Mouse (Mus musculus) G1E (cell line): ENCODE data around the gene Trappc10. TPM values are rescaled to one million over a fixed set of nuclear protein-coding genes. Genes with fewer than 3 reads are reported as not detected.

Source experiments
- ATAC-seq: 2 replicates; pipeline ENCODE4 v1.8.0; 2016; ENCODE audit warnings: mild to moderate bottlenecking; ENCODE audit not compliant: insufficient number of reproducible peaks, poor library complexity, low FRiP score, severe bottlenecking; ENCODE audit errors: extremely low read depth
- DNase-seq: peaks from one replicate; pipeline ENCODE4 v3.0.0; 2012; ENCODE audit warnings: low spot score
- H3K27me3 ChIP-seq: 2 replicates; pipeline ENCODE4 v1.6.1; 2012; ENCODE audit warnings: mild to moderate bottlenecking, low read length, inconsistent platforms; ENCODE audit not compliant: insufficient read depth
- H3K36me3 ChIP-seq: replicated peaks from 2 replicates; pipeline ENCODE3; 2012; ENCODE audit warnings: mild to moderate bottlenecking, inconsistent platforms
- H3K4me1 ChIP-seq: 2 replicates; pipeline ENCODE4 v1.6.1; 2012; ENCODE audit warnings: low read depth, low read length, inconsistent platforms, mixed read lengths; ENCODE audit not compliant: insufficient read depth
- H3K4me3 ChIP-seq: 2 replicates; pipeline ENCODE4 v1.5.1; 2012; ENCODE audit warnings: low read depth, mild to moderate bottlenecking, inconsistent platforms, low read length, moderate library complexity, mixed read lengths
- H3K9me3 ChIP-seq: replicated peaks from 2 replicates; pipeline ENCODE4 v1.6.1; 2012; ENCODE audit warnings: inconsistent platforms
- CTCF ChIP-seq: IDR thresholded peaks from 2 replicates; pipeline ENCODE4 v1.5.1; 2012; ENCODE audit warnings: low read depth, low read length, inconsistent platforms, mixed read lengths
- GATA1 ChIP-seq: IDR thresholded peaks from 2 replicates; pipeline ENCODE4 v1.6.1; 2012; ENCODE audit warnings: borderline replicate concordance, low read length, inconsistent platforms, mixed read lengths
- GATA2 ChIP-seq: IDR thresholded peaks from 2 replicates; pipeline ENCODE4 v1.6.1; 2012; ENCODE audit warnings: low read depth, low read length, inconsistent platforms, borderline replicate concordance
- POLR2AphosphoS5 ChIP-seq: IDR thresholded peaks from 2 replicates; pipeline ENCODE4 v1.6.1; 2012; ENCODE audit warnings: low read depth, low read length, inconsistent platforms; ENCODE audit not compliant: insufficient replicate concordance
- TAL1 ChIP-seq: conservative IDR thresholded peaks from 2 replicates; pipeline ENCODE4 v1.6.1; 2012; ENCODE audit warnings: low read depth, low read length, inconsistent platforms, mixed read lengths
- polyA plus RNA-seq: library from polyadenylated mRNA; stranded (reverse); fragments of >175 nt; gene quantifications from 2 replicates; pipeline ENCODE4 v1.2.3, GENCODE M21; 2012
- total RNA-seq, 2 experiments: library from RNA; stranded (forward) in 1 of 2; stranded (reverse) in 1 of 2; fragments of 200-1000 nt in 1 of 2; fragments of >200 nt in 1 of 2; fragmentation: Nextera tagmentation in 1 of 2; gene quantifications; 2 replicates each; pipeline ENCODE4 v1.2.3; 2014 to 2017

Trappc10 gene
- total and polyA plus RNA-seq, 3 experiments = 30.2 to 93.6 (median 54.7) TPM

- Histone ChIP-seq H3K36me3 (peaks cover 82% of the 10 kb centered on the region), H3K9me3 (no peaks in the 10 kb centered on the region), H3K4me1 (peaks cover 52% of the 10 kb centered on the region), H3K4me3 (no peak overlapping the region), H3K27me3 (no peaks in the 10 kb centered on the region)
- TF ChIP-seq POLR2AphosphoS5 (no peak), GATA1 (no peak), GATA2 (no peak), CTCF (no peak), TAL1 (no peak)
- ATAC-seq (no peak), DNase-seq (peak; percentile 18)
These were observed 7.4 kb downstream of the Trappc10 start for GRCm38 (mm10) chr10:78236885-78237629.

GRCm38 (mm10) chr10:78233756-78234155 is 10.7 kb downstream of the Trappc10 start:
- no peak for ATAC-seq
- DNase-seq = no peak
- H3K36me3 ChIP-seq = peaks cover 90% of the 10 kb centered on the region

GRCm38 (mm10) chr10:78233161-78233560 is 11.3 kb downstream of the Trappc10 start:
- Histone ChIP-seq H3K4me3 (no peak overlapping the region), H3K27me3 (no peaks in the 10 kb centered on the region), H3K36me3 (peaks cover 90% of the 10 kb centered on the region), H3K4me1 (peaks cover 39% of the 10 kb centered on the region), H3K9me3 (no peaks in the 10 kb centered on the region)
- TF ChIP-seq CTCF = no peak
- TF ChIP-seq GATA1 = no peak
- TF ChIP-seq TAL1 = no peak
- no peak for TF ChIP-seq GATA2
- TF ChIP-seq POLR2AphosphoS5 = no peak
- ATAC-seq (no peak), DNase-seq (no peak)

More at GRCm38 (mm10) chr10:78233756-78234155, 10.7 kb downstream of the Trappc10 start:
- Histone ChIP-seq H3K9me3 (no peaks in the 10 kb centered on the region), H3K4me1 (peaks cover 41% of the 10 kb centered on the region), H3K27me3 (no peaks in the 10 kb centered on the region), H3K4me3 (no peak overlapping the region)
- TF ChIP-seq TAL1 = no peak
- no peak for TF ChIP-seq GATA1
- no peak for TF ChIP-seq POLR2AphosphoS5
- TF ChIP-seq GATA2 = no peak
- no peak for TF ChIP-seq CTCF

- Histone ChIP-seq H3K27me3 (no peaks in the 10 kb centered on the region), H3K4me3 (no peak overlapping the region), H3K9me3 (no peaks in the 10 kb centered on the region), H3K36me3 (peaks cover 90% of the 10 kb centered on the region), H3K4me1 (peaks cover 38% of the 10 kb centered on the region)
- ATAC-seq = no peak
- no peak for TF ChIP-seq GATA2
- TF ChIP-seq CTCF = no peak
- no peak for TF ChIP-seq GATA1
- TF ChIP-seq POLR2AphosphoS5 = no peak
- no peak for DNase-seq
These were observed 12.0 kb downstream of the Trappc10 start for GRCm38 (mm10) chr10:78232301-78232980.

GRCm38 (mm10) chr10:78228560-78228928 is 15.9 kb downstream of the Trappc10 start:
- ATAC-seq (no peak), DNase-seq (no peak)
- Histone ChIP-seq H3K9me3 (no peaks in the 10 kb centered on the region), H3K36me3 (peaks cover 81% of the 10 kb centered on the region), H3K4me3 (no peak overlapping the region), H3K4me1 (peaks cover 35% of the 10 kb centered on the region), H3K27me3 (no peaks in the 10 kb centered on the region)
- TF ChIP-seq CTCF = no peak
- no peak for TF ChIP-seq POLR2AphosphoS5
- no peak for TF ChIP-seq GATA2
- no peak for TF ChIP-seq GATA1
- no peak for TF ChIP-seq TAL1

- peaks cover 81% of the 10 kb centered on the region for H3K36me3 ChIP-seq
- ATAC-seq (no peak), DNase-seq (no peak)
- H3K9me3 ChIP-seq = no peaks in the 10 kb centered on the region
- peaks cover 31% of the 10 kb centered on the region for H3K4me1 ChIP-seq
- H3K4me3 ChIP-seq = no peak overlapping the region
- H3K27me3 ChIP-seq = no peaks in the 10 kb centered on the region
- TF ChIP-seq POLR2AphosphoS5 (no peak), GATA1 (no peak), TAL1 (no peak), CTCF (no peak), GATA2 (no peak)
These were observed 16.4 kb downstream of the Trappc10 start for GRCm38 (mm10) chr10:78227875-78228559.
